Mouse (Mus musculus) stomach, postnatal 0 days (tissue): Measurements from ENCODE around the gene Tmem239.

Experiments used
- CTCF ChIP-seq: IDR thresholded peaks from 2 replicates; pipeline ENCODE4 v1.5.1; 2016; ENCODE audit warnings: antibody characterized with exemption, low read depth, mild to moderate bottlenecking, moderate library complexity
- EP300 ChIP-seq: optimal IDR thresholded peaks from 2 replicates; pipeline ENCODE3; 2016; ENCODE audit warnings: antibody characterized with exemption

DNA sequence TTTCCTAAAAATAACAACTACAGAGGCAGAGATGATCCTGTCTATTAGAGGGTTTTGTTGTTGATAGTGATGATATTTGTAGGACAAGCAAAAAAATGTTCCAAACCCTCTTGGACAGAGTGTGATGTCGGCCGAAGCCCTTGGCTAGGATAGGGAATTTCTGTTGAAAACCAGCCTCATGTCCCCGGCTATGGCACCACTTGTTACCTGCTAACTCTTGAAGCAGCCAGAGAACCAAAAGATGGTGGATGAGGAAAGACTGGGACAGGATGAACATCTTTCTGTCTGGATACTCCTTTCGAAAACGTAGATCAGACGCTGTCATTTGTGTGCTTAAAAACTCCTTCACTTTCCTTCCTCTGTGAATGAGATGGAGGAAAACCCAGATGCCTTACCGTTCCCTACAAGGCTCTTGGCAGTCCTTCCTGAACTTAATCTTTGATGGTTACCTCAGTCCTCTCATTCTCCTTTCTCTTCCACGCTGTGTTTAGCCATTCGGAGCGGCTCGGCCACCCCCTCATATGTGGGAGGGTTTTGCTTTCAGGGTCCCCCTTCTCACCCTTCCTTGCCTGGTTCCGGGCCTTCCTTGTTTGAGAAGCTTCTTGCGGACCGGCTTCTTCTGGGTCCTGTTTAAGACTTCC, 44.9 kb downstream of the Tmem239 start:
- TF ChIP-seq CTCF, result no peak
- no peak for TF ChIP-seq EP300
